Mouse (Mus musculus): ENCODE data around the gene Bcar3.

The Bcar3 gene

GRCm38 (mm10) chr3:122512725-122513375, 218.9 kb downstream of the Bcar3 start:
- no peak for DNase-seq (ENCODE audit: low spot score)

- DNase-seq (ENCODE audit: low spot score) = no peak
Measured at GRCm38 (mm10) chr3:122515568-122516326, 221.8 kb downstream of the Bcar3 start.

- no peak for DNase-seq (ENCODE audit: low spot score)
Measured at GRCm38 (mm10) chr3:122516327-122516695, 222.4 kb downstream of the Bcar3 start.

GRCm38 (mm10) chr3:122517726-122518125, 223.8 kb downstream of the Bcar3 start:
- DNase-seq (ENCODE audit: low spot score) = no peak

GRCm38 (mm10) chr3:122518231-122518736, 224.3 kb downstream of the Bcar3 start:
- no peak for DNase-seq (ENCODE audit: low spot score)

DNA sequence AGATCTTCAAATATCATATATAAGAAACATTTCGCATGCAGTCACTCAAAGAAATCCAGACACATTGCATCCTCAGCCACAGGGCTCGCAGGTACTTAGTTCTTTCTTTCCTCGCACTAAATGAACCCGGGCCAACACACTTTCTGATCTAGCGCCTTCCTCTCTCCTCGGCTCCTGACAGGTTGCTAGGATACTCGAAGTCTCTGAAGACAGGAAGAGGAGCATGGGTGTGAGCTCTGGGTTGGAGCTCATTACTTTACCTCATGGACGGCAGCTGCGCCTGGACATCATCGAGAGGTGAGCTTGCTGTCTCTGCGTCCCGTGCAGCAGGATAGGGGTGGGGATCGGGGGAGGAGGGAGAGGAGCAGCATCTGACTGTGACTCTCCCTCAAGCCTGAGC, 225.1 kb downstream of the Bcar3 start:
- no peak for DNase-seq (ENCODE audit: low spot score)

GRCm38 (mm10) chr3:122520365-122520764, 226.4 kb downstream of the Bcar3 start:
- DNase-seq (ENCODE audit: low spot score) = no peak

- no peak for DNase-seq (ENCODE audit: low spot score)
Measured at GRCm38 (mm10) chr3:122520875-122521274, 226.9 kb downstream of the Bcar3 start.

DNA sequence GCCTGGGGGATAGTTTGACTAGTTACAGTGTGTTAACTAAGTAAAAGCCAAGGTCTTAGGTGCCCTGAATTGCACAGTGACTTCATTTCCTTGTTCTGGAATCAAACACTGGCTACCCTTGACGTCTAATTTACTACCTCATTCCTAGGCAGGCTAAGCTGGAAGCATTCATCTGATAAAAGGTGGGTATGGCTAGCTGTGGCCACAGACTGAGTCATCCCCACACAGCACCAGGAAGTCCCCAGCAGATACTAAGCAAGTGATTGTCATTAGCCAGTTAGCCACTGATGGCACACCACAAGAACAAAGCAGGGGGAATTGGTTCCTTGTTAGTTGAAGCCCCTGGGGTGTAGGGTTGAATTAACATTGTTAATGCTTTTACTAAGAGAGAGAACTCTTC, 227.4 kb downstream of the Bcar3 start:
- DNase-seq (ENCODE audit: low spot score) = no peak

DNA sequence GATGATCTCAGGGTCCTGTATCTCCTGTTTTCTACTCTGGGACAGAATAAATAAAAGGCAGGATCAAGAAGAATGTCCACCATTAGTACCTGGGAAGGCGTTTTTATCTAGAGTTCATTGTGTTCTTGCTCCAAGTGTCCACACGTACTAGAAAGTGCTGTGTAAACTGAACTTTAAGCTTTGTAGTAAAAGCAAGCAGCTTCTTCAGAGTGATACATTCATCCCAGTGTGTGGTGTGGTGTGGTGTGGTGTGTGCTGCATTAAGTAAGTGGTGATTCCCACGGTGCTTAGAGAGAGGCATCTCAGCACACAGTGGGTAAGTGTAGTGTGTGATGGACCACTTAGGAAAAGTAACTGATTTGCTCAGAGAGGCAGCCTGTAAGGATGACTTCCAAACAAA, 234.5 kb downstream of the Bcar3 start:
- DNase-seq (ENCODE audit: low spot score) = no peak

DNA sequence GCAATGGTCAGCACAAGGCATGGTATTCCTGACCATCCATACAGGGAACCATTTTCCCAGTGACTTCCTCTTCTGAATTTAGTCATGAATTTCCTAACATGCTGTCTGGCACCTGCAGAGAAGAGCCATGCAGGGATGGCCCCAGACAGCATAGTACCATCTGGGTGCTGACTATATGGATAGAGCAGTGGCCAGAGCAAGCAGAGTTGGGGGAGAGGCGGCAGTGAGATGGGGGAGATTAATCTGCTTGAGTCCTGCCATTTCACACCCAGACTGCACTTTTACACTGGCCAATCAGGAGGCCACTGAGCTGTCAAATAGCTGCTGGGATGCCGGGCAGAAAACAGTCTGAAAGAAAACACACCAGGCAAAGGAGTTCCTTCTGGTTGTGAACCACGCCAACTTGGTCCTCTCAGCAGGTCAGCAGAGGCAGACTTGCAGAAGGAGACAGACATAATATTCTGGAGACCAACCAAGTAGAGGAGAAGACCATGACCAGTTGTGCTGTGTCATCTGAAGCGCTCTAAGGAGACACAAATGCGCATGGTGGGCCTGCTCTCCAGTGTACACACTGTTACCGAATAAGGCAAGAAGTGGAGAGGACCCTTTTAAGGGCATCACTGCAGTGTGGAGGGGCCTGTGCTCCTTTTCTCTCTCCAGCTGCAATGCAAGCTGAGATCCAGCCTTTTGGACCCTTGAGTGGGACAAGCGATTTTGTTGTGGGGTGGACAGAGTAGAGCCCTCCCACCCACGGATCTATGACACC, 242.2 kb downstream of the Bcar3 start:
- no peak for DNase-seq (ENCODE audit: low spot score)

DNA sequence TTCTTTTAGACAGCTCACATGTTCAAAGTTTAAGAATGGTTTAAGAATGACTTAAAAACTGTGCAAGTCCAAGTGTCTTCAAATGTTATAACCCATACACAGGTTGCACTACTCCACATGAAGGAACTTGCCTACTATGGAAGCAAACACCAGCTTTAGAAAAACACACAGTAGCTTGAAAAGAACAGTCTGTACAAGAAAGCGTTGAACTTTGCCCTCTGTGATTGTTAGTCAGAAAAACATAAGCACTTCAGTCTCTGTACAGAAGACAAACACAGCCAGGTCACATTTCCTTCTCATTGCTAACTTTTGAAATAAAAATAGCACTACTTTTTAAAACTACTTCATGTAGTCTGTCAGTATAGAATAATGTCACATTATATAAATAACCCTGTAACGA, 244.9 kb downstream of the Bcar3 start:
- DNase-seq (ENCODE audit: low spot score) = no peak

DNA sequence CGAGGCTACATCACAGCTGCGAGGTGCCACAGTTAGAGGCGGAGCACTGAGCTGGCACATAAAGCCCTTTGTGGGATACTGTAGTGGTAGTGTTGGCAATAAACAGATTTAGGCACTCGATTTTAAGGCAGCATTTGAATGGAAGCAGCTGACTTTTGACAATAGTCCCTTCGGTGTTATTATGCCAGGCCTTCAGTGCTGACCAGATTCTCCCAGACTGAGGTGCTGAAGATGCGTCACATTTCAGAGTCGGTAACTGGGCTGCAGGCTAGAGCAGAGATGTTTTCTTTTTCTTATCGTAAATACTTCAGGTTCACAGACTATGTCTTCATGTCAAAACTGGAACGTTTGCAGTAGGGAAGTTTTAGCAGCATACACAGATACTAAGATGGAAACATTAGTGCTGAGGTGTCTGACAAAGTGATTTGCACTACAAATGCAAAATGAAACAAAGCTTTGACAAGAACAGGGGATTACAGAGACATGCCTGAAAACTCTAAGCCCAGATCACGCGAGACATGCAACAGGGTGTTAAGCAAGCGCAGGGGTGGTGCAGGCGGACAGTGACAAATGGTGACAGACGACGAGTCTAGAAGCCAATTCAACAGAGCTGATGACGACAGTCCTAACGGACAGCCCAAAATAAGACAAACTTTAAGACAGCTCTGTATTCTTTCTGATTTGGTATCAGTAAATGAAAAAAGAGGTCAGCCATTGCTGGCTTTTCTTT, 246.2 kb downstream of the Bcar3 start:
- DNase-seq (ENCODE audit: low spot score) = no peak

- DNase-seq (ENCODE audit: low spot score) = no peak
Measured at GRCm38 (mm10) chr3:122540918-122541317, 247.0 kb downstream of the Bcar3 start.

DNA sequence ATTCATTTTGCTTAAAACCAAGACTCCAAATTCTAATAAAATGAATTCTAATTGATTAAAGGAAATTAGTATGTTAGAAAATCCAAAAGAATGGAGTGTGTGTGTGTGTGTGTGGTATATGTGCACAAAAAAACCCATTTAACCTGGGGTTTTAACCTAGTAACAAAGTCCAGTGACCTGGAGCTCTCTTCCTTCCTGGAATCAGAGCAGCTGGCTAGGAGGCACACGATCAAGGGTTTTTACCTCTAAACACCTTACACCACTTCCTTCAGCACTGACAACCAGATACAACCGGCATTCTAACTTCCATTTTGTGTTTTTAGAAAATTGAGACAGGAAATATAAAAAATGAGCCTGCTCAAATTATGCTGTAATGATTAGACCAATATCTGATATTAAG, 251.4 kb downstream of the Bcar3 start:
- DNase-seq (ENCODE audit: low spot score) = no peak

- DNase-seq (ENCODE audit: low spot score) = no peak
Measured at GRCm38 (mm10) chr3:122547469-122547868, 253.5 kb downstream of the Bcar3 start.

- DNase-seq (ENCODE audit: low spot score) = no peak
Measured at GRCm38 (mm10) chr3:122551174-122551573, 257.2 kb downstream of the Bcar3 start.

GRCm38 (mm10) chr3:122557766-122558165, 263.8 kb downstream of the Bcar3 start:
- DNase-seq (ENCODE audit: low spot score) = no peak

GRCm38 (mm10) chr3:122565285-122565684, 271.3 kb downstream of the Bcar3 start:
- no peak for DNase-seq (ENCODE audit: low spot score)

DNA sequence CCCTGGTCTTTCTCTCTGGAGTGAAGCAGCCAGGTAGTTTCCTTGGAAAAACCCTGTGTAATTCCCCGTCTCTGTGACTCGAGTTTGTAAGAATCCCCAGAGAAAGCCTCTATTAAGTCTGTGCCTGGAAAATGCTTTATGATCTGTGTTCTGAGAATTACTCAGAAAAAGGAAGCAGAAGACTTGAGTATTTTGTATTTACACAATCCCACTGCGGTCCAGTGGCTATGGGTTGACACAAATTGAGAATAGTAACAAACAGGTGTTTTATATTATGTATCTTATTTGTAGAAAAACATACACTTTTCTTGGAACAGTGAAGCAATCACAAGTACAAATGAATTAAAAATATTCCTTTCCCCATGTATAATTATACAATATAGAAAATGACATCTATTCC, 272.2 kb downstream of the Bcar3 start:
- DNase-seq (ENCODE audit: low spot score) = no peak

GRCm38 (mm10) chr3:122566549-122566948, 272.6 kb downstream of the Bcar3 start:
- DNase-seq (ENCODE audit: low spot score) = no peak

Measured in urinary bladder, postnatal 10 days (tissue).